Mouse (Mus musculus) embryonic fibroblast, embryonic 13.5 days (primary cell): ENCODE results near the gene Myh7.

ENCODE experiments used
- CTCF ChIP-seq: IDR thresholded peaks from 2 replicates; pipeline ENCODE4 v1.5.1; 2011; ENCODE audit warnings: mild to moderate bottlenecking, control low read depth, low read length, moderate library complexity, borderline replicate concordance; ENCODE audit not compliant: insufficient read depth
- POLR2A ChIP-seq: IDR thresholded peaks from 2 replicates; pipeline ENCODE4 v1.6.1; 2011; ENCODE audit warnings: low read depth, mild to moderate bottlenecking, control low read depth, low read length, moderate library complexity

GRCm38 (mm10) chr14:54992196-54992595 lies 2.2 kb downstream of the Myh7 start:
- TF ChIP-seq CTCF (no peak), POLR2A (no peak)
